Mouse (Mus musculus) central nervous system, embryonic 14 days (tissue): Measurements from ENCODE around the gene Akap2. TPM values are rescaled to one million over a fixed set of nuclear protein-coding genes. Genes with fewer than 3 reads are reported as not detected.

Experiments
- polyA plus RNA-seq: library from polyadenylated mRNA; depleted of rRNA; stranded (reverse); fragments of >200 nt; gene quantifications from 2 replicates; pipeline ENCODE4 v1.2.3, GENCODE M21; 2012; rRNA removed

Akap2 gene
- polyA plus RNA-seq = 8.5 and 12.1 TPM in 2 replicates

DNA sequence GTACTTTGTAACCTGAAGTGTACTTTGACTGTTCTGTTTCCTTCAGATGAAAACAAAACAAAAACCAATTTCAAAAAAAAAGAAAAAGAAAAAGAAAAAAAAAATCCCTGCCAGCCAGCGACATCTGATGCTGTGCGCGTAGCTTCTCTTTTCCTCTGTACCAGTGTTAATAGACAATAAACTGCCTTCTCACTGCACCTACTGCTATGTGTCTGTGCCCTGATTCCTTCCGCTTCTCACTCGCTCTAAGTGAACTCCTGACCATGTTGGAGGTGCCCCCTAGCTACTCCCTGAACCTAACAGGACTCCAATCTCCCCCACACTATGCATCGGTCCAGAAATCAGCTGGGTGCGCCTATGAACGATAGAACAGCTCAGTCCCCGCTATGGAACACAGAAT lies at the start of gene Akap2:
Gene Akap2, plus strand, starts transcription at position 304 of the 400 bp plus-strand sequence.

DNA sequence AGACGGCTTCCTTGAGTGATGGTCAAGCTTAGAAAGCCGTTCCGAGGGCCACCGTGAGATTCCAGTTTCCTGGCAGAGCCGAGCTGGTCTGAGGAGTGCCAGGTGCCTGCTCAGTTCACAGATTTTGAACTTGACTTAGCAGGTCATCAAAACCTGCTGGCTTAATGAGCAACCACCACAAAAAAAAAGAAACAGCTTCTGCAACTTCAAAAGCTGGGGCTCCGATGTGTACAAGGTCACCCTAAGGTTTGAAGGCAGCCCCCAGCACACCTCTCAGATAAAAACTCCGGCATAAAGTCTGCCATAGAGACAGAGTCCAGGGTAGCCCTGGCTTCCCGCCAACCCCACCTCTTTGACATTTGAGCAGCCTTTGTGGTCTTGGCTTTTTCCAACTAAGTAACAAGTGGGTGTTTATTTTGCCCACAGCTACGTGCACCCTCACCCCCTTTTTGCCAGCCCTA lies 198.8 kb downstream of the Akap2 start, which contains the start of gene D630039A03Rik:
Gene D630039A03Rik, minus strand, starts transcription at position 97 of the 461 bp plus-strand sequence.

Other genes starting within 250 kb of the Akap2 start
- 1.1 and 1.2 TPM in 2 replicates for gene Pakap, start 149.5 kb upstream of the Akap2 start, polyA plus RNA-seq
- gene D630039A03Rik, start 198.6 kb downstream of the Akap2 start, polyA plus RNA-seq = 0.10 and 0.14 TPM in 2 replicates
- gene Txn1, start 238.8 kb downstream of the Akap2 start, polyA plus RNA-seq = 232 and 249 TPM in 2 replicates